Mouse (Mus musculus) limb, embryonic 15.5 days (tissue): ENCODE measurements at regions not wholly inside any gene's neighbourhood (a gene's known extent, or its start where the extent isn't known, plus 50 kb on each side); places are given as distances from the start of the nearest gene placed in this dataset.

Source experiments
- ATAC-seq: fragments of 200-750 bp; cut with Nextera tagmentation; 2 replicates; pipeline ENCODE4 v1.8.0; 2017; ENCODE audit warnings: low read depth, moderate TSS enrichment; ENCODE audit not compliant: insufficient number of reproducible peaks, low FRiP score, low TSS enrichment
- H3K27ac ChIP-seq: fragments of 300-500 bp; sonication (generic); 2 replicates; pipeline ENCODE4 v1.5.1; 2015; ENCODE audit warnings: moderate library complexity, mild to moderate bottlenecking, inconsistent platforms
- H3K27me3 ChIP-seq: fragments of 300-500 bp; sonication (generic); 2 replicates; pipeline ENCODE4 v1.6.1; 2015; ENCODE audit warnings: inconsistent platforms
- H3K36me3 ChIP-seq: fragments of 300-500 bp; sonication (generic); 2 replicates; pipeline ENCODE4 v1.6.1; 2015; ENCODE audit warnings: inconsistent platforms
- H3K4me1 ChIP-seq: fragments of 300-500 bp; sonication (generic); 2 replicates; pipeline ENCODE4 v1.6.1; 2015; ENCODE audit warnings: inconsistent platforms
- H3K4me2 ChIP-seq: fragments of 300-500 bp; sonication (generic); 2 replicates; pipeline ENCODE4 v1.6.1; 2015; ENCODE audit warnings: mild to moderate bottlenecking, inconsistent platforms
- H3K4me3 ChIP-seq: fragments of 300-500 bp; sonication (generic); 2 replicates; pipeline ENCODE4 v1.5.1; 2015; ENCODE audit warnings: mild to moderate bottlenecking, inconsistent platforms
- H3K9ac ChIP-seq: fragments of 300-500 bp; sonication (generic); 2 replicates; pipeline ENCODE4 v1.6.1; 2015; ENCODE audit warnings: inconsistent platforms
- H3K9me3 ChIP-seq: fragments of 300-500 bp; sonication (generic); 2 replicates; pipeline ENCODE4 v1.6.1; 2016; ENCODE audit warnings: inconsistent platforms
- WGBS: fragments of 180-500 bp; shearing (Covaris S2); methylation state at CpG from one replicate; pipeline ENCODE4 v1.1.7; 2015; 5-methylcytosine and 5-hydroxymethylcytosine counted together

DNA sequence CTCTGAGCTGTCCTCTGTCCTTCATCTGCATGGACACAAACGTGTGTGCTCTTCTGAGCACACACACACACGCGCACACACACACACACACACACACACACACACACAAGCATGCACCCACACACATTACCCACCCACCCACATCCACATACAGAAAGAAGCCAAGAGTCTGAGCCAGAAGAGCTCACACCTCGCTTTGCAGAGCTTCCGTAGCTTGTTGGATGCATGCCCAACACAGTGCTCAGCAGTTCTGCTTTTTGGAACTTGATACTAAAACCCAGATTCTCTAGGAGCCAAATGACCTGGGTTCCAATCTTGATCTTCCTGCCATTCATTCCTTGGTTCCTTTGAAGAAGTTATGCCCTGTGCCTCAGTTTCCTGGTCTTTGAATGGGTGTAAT is 182.4 kb upstream of the Gm4791 start:
- no peak overlapping the region for H3K27ac ChIP-seq
- ATAC-seq = no peak
- H3K4me1 ChIP-seq = peaks cover 20% of the 10 kb centered on the region
- no peak overlapping the region for H3K4me3 ChIP-seq
- WGBS = 63% methylated on average over 5 of the region's 5 CpGs
- peaks cover 26% of the 10 kb centered on the region for H3K27me3 ChIP-seq
- H3K9ac ChIP-seq = no peak overlapping the region
- no peak overlapping the region for H3K4me2 ChIP-seq
- H3K9me3 ChIP-seq = no peaks in the 10 kb centered on the region
- H3K36me3 ChIP-seq = no peaks in the 10 kb centered on the region

DNA sequence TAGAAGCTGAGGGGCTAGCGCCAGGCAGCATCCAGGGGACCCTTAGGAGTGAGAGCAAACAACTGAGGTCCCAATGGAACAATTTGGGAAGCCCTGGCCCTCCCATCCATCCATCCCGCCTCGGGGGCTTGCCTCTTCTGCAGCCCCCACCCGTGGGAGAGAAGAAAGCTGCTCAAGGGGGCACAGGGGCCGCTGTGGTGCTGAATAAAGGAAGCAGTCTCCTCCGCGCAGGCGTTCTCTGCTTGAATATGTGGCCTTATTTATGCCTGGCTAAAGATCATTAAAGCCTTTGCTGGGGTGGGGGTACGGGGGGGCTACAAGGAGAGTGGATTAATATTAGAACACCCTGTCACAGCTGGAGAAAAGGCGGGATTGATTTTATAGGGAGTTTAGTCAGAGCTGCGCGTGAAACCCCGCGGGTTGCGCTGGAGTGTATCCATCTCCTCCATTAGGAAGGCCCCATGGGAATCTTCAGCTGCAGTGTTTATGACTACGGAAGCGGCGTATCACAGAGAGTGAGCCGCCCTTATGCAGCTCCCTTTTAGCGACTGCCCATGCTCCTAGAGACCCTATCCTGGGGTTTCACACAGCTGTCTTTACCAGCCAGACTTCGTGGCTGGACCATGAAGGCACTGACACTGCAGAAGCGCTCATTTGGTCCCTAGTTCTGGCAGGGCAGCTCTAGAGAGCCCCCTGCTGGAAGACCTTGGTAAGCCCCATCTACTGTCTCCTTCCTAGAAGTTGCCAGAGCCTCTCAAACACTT is 183.9 kb upstream of the Gm4791 start:
- 9% methylated on average over 22 of the region's 22 CpGs for WGBS
- Histone ChIP-seq H3K4me3 (peak overlapping the region; percentile 24), H3K27me3 (peaks cover 34% of the 10 kb centered on the region), H3K36me3 (no peaks in the 10 kb centered on the region), H3K27ac (no peak overlapping the region), H3K4me2 (peak overlapping the region; percentile 46), H3K4me1 (peaks cover 14% of the 10 kb centered on the region), H3K9me3 (no peaks in the 10 kb centered on the region), H3K9ac (no peak overlapping the region; the same call in 1 of the 2 replicates)
- ATAC-seq = peak; percentile 55; the same call in 1 of the 2 replicates

DNA sequence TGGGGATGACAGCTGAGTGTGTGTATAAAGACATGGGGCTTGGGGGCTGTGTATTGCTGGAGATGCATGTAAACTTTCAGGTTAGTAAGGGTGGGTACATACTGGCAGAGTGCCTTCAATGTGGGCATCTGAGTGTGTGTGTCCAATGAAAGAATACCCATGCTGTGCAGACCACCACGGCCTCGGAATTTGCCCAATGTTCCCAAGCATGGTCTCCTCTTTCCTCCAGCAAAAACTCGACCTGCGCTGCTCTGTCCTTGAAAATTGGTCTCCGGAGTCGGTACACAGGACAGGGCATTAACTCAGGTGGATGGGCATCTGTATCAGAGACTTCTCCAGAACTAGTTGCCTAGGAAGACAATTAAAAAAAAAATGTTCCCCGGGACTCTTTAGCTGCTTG is 188.3 kb upstream of the Gm4791 start:
- peaks cover 34% of the 10 kb centered on the region for H3K27me3 ChIP-seq
- H3K9me3 ChIP-seq = no peaks in the 10 kb centered on the region
- H3K4me3 ChIP-seq = no peak overlapping the region
- H3K4me1 ChIP-seq = peaks cover 9% of the 10 kb centered on the region
- H3K36me3 ChIP-seq = no peaks in the 10 kb centered on the region
- H3K4me2 ChIP-seq = no peak overlapping the region
- H3K27ac ChIP-seq = no peak overlapping the region
- 86% methylated on average over 7 of the region's 7 CpGs for WGBS
- ATAC-seq = no peak
- H3K9ac ChIP-seq = no peak overlapping the region

DNA sequence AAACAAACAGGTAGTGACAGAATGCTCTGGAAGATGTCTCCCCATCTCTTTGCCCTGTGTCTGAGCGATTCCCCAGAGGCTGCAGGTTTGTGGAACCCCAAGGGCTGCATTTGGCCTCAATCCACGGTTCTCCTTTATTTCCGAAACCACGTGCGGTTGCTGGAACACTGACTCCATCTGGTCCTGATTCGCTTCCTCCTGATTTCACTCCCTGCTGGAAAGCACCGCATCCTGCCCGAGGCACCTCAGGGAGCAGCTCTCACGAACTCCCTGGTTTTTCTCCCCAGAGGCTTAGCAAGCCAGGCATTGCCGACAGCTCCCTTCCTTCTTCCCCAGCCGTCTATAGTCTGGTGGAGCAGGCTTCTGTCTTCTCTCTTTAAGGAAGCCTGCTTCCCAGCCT is 203.1 kb upstream of the Gm4791 start:
- no peak overlapping the region for H3K9ac ChIP-seq
- H3K4me2 ChIP-seq = no peak overlapping the region
- ATAC-seq = no peak
- no peaks in the 10 kb centered on the region for H3K27me3 ChIP-seq
- H3K27ac ChIP-seq = no peak overlapping the region
- 48% methylated on average over 11 of the region's 11 CpGs for WGBS
- no peak overlapping the region for H3K4me3 ChIP-seq
- H3K9me3 ChIP-seq = no peaks in the 10 kb centered on the region
- H3K4me1 ChIP-seq = peaks cover 3% of the 10 kb centered on the region; the same call in 1 of the 2 replicates
- H3K36me3 ChIP-seq = no peaks in the 10 kb centered on the region

DNA sequence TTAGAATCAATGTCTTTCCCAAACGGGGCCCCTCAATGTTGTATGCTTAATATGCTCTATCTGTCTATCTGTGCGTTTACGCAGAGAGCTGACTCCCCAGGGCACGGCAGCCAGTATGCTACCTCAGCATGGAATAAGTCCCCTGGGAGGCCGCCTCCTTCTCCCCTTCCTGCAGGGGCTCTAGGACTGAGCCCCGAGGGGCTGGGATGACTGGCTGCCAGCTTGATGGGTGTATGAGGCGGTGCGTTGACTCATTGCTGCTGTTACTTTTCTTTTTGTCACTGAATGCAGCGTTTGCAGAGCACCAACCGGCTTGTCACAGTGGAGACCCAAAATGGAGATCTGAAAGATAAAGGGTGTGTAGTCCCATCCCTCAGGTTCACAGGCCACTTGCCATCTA is 209.5 kb upstream of the Gm4791 start:
- no peaks in the 10 kb centered on the region for H3K9me3 ChIP-seq
- no peaks in the 10 kb centered on the region for H3K36me3 ChIP-seq
- no peaks in the 10 kb centered on the region for H3K27me3 ChIP-seq
- no peak overlapping the region for H3K4me3 ChIP-seq
- H3K27ac ChIP-seq = no peak overlapping the region
- 70% methylated on average over 10 of the region's 10 CpGs for WGBS
- no peak overlapping the region for H3K9ac ChIP-seq
- no peak overlapping the region for H3K4me2 ChIP-seq
- ATAC-seq = no peak
- H3K4me1 ChIP-seq = no peaks in the 10 kb centered on the region

DNA sequence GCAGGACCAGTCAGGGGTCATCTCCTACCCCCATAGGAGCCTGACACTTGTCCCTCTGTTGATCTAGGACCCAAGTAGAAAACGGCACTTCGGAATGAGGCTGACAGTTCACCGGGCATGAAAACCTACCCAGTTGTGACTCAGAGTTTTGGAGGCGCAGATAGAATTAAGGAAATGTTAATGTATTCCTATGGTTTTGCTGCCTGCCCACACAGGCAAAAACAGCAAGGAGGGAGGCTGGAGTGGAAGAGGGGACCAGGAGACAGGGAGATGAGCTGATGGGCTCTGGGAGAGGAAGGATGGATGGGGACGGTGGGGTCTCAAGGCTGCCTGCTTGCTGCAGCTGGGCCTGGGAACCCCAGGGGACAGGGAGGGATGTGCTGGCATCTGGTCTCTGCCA is 210.1 kb upstream of the Gm4791 start:
- H3K27ac ChIP-seq = no peak overlapping the region
- ATAC-seq = no peak

DNA sequence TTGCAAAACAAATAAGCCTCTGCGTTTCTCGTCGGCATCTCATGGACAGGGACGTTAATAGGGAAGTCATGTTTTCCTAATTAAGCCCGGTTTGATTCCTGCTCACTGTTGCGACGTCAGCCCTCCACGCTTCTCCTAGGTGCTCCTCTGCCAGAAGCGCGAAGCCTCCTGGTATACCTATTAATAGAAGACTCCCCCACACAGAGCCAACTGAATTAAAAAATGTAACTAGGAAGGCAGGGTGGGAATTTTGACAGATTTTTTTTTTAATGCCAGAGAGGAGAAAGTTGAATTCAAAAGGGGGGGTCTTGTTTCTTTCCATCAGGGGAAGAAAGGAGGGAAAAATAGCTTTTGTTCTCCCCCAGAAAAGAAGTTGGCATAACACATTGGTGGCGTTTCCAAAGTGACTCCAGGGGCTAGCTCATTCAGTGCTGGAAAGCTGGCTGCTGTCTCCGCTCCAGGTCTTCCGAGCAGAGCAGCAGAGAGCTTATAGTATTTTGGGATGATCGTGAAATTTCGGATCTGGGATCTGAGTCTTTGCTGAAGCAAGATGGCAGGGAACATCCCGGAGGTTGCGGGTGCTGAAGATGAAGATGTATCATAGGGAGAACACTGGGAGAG is 214.1 kb upstream of the Gm4791 start:
- Histone ChIP-seq H3K4me3 (no peak overlapping the region), H3K9me3 (no peaks in the 10 kb centered on the region), H3K4me1 (no peaks in the 10 kb centered on the region), H3K27me3 (no peaks in the 10 kb centered on the region), H3K36me3 (no peaks in the 10 kb centered on the region), H3K4me2 (no peak overlapping the region), H3K27ac (no peak overlapping the region), H3K9ac (no peak overlapping the region)
- no peak for ATAC-seq
- 69% methylated on average over 17 of the region's 17 CpGs for WGBS

More for the DNA sequence above, 210.1 kb upstream of the Gm4791 start:
- H3K36me3 ChIP-seq = no peaks in the 10 kb centered on the region
- no peaks in the 10 kb centered on the region for H3K9me3 ChIP-seq
- H3K4me3 ChIP-seq = no peak overlapping the region
- 82% methylated on average over 5 of the region's 5 CpGs for WGBS
- no peak overlapping the region for H3K4me2 ChIP-seq
- H3K9ac ChIP-seq = no peak overlapping the region
- no peaks in the 10 kb centered on the region for H3K27me3 ChIP-seq
- H3K4me1 ChIP-seq = no peaks in the 10 kb centered on the region

DNA sequence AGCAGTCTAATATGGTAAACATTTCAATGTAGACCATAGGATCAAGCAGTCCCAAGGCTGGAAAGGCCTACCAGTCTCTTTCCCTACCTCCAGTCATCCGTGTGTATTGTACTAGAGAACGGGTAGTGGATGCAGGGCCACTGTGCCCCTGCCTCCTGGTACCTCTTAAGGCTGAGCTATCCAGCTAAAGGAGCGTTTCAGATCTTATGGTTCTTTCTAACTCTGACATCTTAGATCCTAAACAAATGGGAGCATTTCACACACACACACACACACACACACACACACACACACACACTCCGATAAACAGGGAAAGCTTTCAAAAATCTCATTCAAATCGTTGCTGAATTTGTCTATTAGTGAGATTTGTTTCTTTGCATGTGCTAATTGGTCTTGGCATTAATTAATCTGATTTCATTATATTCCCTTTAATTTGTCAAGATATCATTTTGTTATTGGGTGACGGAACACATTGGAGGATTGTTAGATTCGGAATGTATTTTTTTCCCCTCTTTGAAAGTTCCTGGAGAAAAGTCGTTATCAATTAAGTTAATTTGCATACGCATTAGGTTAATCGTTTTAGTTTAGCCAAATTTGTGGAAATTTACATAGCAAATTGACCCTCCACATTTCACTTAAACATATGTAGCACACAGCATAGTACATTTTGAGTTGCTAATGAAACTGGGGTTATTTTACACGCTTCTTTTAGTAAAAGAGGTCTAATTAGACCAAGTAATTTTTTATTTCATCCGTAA is 214.8 kb upstream of the Gm4791 start:
- Histone ChIP-seq H3K4me3 (no peak overlapping the region), H3K27me3 (no peaks in the 10 kb centered on the region), H3K36me3 (no peaks in the 10 kb centered on the region), H3K4me1 (no peaks in the 10 kb centered on the region), H3K9ac (no peak overlapping the region), H3K9me3 (no peaks in the 10 kb centered on the region), H3K27ac (no peak overlapping the region), H3K4me2 (no peak overlapping the region)
- no peak for ATAC-seq
- WGBS = 84% methylated on average over 12 of the region's 12 CpGs

DNA sequence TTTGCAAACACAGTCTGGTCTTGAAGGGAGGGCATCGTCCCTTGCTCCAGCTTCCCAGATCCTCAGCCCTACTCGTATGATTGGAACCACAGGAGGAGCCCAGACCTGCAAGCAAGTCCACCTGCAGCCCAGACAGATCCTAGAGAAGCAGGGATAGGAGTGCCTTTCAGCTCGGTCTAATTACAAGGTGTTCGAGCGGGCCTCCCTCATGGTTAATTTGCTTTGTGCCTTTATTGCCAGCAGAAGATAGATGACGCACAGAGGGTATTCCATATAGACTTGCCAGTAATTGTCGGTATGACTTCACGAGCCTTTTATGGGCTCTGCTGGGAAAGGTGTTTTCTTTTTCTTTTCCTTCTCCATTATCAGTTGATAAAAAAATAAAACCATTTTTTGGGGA is 216.9 kb upstream of the Gm4791 start:
- Histone ChIP-seq H3K27me3 (peaks cover 3% of the 10 kb centered on the region; the same call in 1 of the 2 replicates), H3K9ac (no peak overlapping the region), H3K36me3 (no peaks in the 10 kb centered on the region), H3K4me1 (no peaks in the 10 kb centered on the region), H3K4me3 (no peak overlapping the region), H3K27ac (no peak overlapping the region), H3K4me2 (no peak overlapping the region), H3K9me3 (no peaks in the 10 kb centered on the region)
- WGBS = 56% methylated on average over 8 of the region's 8 CpGs
- ATAC-seq = no peak

DNA sequence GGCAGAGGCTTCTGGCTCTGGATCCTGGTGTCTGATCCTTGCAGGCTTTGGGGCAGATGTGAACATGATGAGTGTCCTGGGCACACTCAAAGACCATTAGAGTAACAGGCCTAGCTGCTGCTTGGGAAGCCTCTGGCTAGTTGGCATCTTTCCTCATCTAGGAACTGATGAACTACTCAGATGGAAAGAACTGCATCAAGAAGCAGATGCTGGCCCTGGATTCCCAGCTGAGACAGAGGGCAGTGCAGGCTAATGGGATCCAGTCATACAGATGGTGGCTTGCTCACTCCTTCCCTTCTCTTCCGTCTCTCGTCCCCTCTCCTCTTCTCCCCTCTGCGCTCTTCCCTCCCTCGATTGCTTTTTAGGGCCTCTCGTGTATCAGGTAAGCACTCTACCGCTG is 219.8 kb upstream of the Gm4791 start:
- Histone ChIP-seq H3K9ac (no peak overlapping the region), H3K36me3 (no peaks in the 10 kb centered on the region), H3K27ac (no peak overlapping the region), H3K4me1 (no peaks in the 10 kb centered on the region), H3K9me3 (no peaks in the 10 kb centered on the region), H3K27me3 (peaks cover 10% of the 10 kb centered on the region; the same call in 1 of the 2 replicates), H3K4me3 (no peak overlapping the region), H3K4me2 (no peak overlapping the region)
- ATAC-seq = no peak
- WGBS = 79% methylated on average over 6 of the region's 6 CpGs

DNA sequence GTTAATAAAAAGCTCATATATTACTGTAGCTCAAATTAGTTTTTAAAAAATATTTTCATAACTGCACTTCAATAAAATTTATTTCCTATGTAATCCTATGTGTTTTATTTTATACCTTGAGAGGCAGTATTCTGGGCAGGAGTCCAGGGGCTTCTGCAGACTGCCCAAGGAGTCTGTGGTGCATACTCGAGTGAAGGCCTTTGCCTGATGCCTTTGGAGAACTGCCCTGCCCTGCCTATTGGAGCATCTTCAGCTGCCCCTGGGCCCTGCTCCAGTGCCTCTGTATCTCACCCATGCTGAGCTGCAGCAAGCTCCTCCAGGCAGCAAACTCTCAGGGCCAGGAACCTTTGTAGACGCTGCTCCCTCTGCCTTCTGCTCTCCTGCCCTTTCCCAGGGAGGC is 223.7 kb upstream of the Gm4791 start:
- peaks cover 14% of the 10 kb centered on the region; the same call in 1 of the 2 replicates for H3K27me3 ChIP-seq
- no peak for ATAC-seq
- H3K9ac ChIP-seq = no peak overlapping the region
- H3K4me3 ChIP-seq = no peak overlapping the region
- WGBS = 49% methylated on average over 2 of the region's 2 CpGs
- H3K4me1 ChIP-seq = no peaks in the 10 kb centered on the region
- H3K4me2 ChIP-seq = no peak overlapping the region
- H3K27ac ChIP-seq = no peak overlapping the region
- no peaks in the 10 kb centered on the region for H3K9me3 ChIP-seq
- no peaks in the 10 kb centered on the region for H3K36me3 ChIP-seq

DNA sequence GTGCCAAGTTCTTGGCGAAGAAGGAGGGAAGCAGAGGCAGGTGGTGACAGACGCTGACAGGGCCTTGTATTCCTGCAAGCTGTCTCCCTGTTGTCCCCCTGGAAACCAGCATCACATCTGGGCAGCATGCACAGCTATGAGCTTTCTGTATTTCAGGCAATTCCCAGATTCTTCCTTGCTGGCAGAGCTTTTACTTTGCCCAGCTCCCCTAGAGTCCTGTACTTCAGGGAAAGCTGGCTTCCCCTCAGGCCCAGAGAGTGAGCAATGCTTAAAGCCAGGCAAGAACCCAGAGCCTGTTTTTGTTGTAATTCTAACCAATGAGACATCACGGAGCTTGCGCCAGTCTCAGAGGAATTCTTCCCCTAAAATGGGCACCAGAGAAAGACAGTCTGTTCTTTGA is 238.3 kb upstream of the Gm4791 start:
- 56% methylated on average over 4 of the region's 4 CpGs for WGBS
- no peaks in the 10 kb centered on the region for H3K4me1 ChIP-seq
- peaks cover 3% of the 10 kb centered on the region; the same call in 1 of the 2 replicates for H3K27me3 ChIP-seq
- no peak for ATAC-seq
- no peak overlapping the region for H3K9ac ChIP-seq
- H3K4me2 ChIP-seq = no peak overlapping the region
- H3K27ac ChIP-seq = no peak overlapping the region
- no peaks in the 10 kb centered on the region for H3K9me3 ChIP-seq
- H3K36me3 ChIP-seq = no peaks in the 10 kb centered on the region
- no peak overlapping the region for H3K4me3 ChIP-seq
